Mouse (Mus musculus): ENCODE measurements at regions not wholly inside any gene's neighbourhood (a gene's known extent, or its start where the extent isn't known, plus 50 kb on each side); places are given as distances from the start of the nearest gene placed in this dataset.
A peak's percentile ranks its signal among the peaks of the same experiment; 100 is the strongest.
"Not testable (repeated sequence)": the region's sequence is repeated elsewhere in the genome, so short reads cannot be mapped to it uniquely, and the experiment has no call there.

- no peak overlapping the region for H3K27ac ChIP-seq
- no peak overlapping the region for H3K4me3 ChIP-seq
- no peak overlapping the region for H3K9ac ChIP-seq
- no peaks in the 10 kb centered on the region for H3K9me3 ChIP-seq (replicated peaks)
- H3K27me3 ChIP-seq = peaks cover 16% of the 10 kb centered on the region
- WGBS = 53% methylated on average over 2 of the region's 2 CpGs
- H3K4me2 ChIP-seq (replicated peaks) = no peak overlapping the region
- no peaks in the 10 kb centered on the region for H3K36me3 ChIP-seq
- H3K4me1 ChIP-seq = peaks cover 4% of the 10 kb centered on the region; the same call in 1 of the 2 replicates
- no peak for ATAC-seq (ENCODE audit: low FRiP score)
Measured at GRCm38 (mm10) chr9:43857988-43858387, 114.2 kb downstream of the Nectin1 start.

- Histone ChIP-seq H3K4me2 (replicated peaks) (no peak overlapping the region), H3K4me1 (peaks cover 9% of the 10 kb centered on the region), H3K4me3 (no peak overlapping the region), H3K27ac (no peak overlapping the region), H3K27me3 (peaks cover 19% of the 10 kb centered on the region), H3K9ac (no peak overlapping the region), H3K9me3 (replicated peaks) (no peaks in the 10 kb centered on the region), H3K36me3 (no peaks in the 10 kb centered on the region)
- no peak for ATAC-seq (ENCODE audit: low FRiP score)
- 36% methylated on average over 6 of the region's 6 CpGs for WGBS
Measured at GRCm38 (mm10) chr9:43858761-43859160, 115.0 kb downstream of the Nectin1 start.

- 85% methylated on average over 2 of the region's 2 CpGs for WGBS
- Histone ChIP-seq H3K4me1 (peaks cover 20% of the 10 kb centered on the region), H3K9ac (no peak overlapping the region), H3K9me3 (replicated peaks) (no peaks in the 10 kb centered on the region), H3K4me3 (no peak overlapping the region), H3K27me3 (peaks cover 30% of the 10 kb centered on the region), H3K27ac (no peak overlapping the region), H3K4me2 (replicated peaks) (no peak overlapping the region), H3K36me3 (no peaks in the 10 kb centered on the region)
- no peak for ATAC-seq (ENCODE audit: low FRiP score)
Measured at GRCm38 (mm10) chr9:43860264-43860663, 116.5 kb downstream of the Nectin1 start.

- Histone ChIP-seq H3K4me3 (no peak overlapping the region), H3K9ac (no peak overlapping the region), H3K27me3 (peaks cover 30% of the 10 kb centered on the region), H3K36me3 (no peaks in the 10 kb centered on the region), H3K4me2 (replicated peaks) (no peak overlapping the region), H3K4me1 (peaks cover 22% of the 10 kb centered on the region), H3K9me3 (replicated peaks) (no peaks in the 10 kb centered on the region), H3K27ac (no peak overlapping the region)
- no peak for ATAC-seq (ENCODE audit: low FRiP score)
- 36% methylated on average over 10 of the region's 10 CpGs for WGBS
Measured at GRCm38 (mm10) chr9:43861375-43861774, 117.6 kb downstream of the Nectin1 start.

GRCm38 (mm10) chr9:43862034-43862433 lies 118.2 kb downstream of the Nectin1 start:
- not testable (repeated sequence) for ATAC-seq (ENCODE audit: low FRiP score); H3K36me3 ChIP-seq; H3K27ac ChIP-seq; H3K4me2 ChIP-seq (replicated peaks); H3K4me3 ChIP-seq; H3K9me3 ChIP-seq (replicated peaks); H3K9ac ChIP-seq
- H3K4me1 ChIP-seq = peaks cover 22% of the 10 kb centered on the region
- WGBS = 22% methylated on average over 11 of the region's 11 CpGs
- H3K27me3 ChIP-seq = peaks cover 30% of the 10 kb centered on the region

- Histone ChIP-seq H3K4me1 (peaks cover 22% of the 10 kb centered on the region), H3K36me3 (no peaks in the 10 kb centered on the region), H3K27me3 (peaks cover 30% of the 10 kb centered on the region), H3K9me3 (replicated peaks) (no peaks in the 10 kb centered on the region), H3K4me3 (peak overlapping the region; percentile 18; the same call in 1 of the 2 replicates), H3K4me2 (replicated peaks) (peak overlapping the region; percentile 47), H3K27ac (peak overlapping the region; percentile 67), H3K9ac (peak overlapping the region; percentile 42; the same call in 1 of the 2 replicates)
- WGBS = 2% methylated on average over 30 of the region's 30 CpGs
- peak; percentile 87 for ATAC-seq (ENCODE audit: low FRiP score)
Measured at GRCm38 (mm10) chr9:43863609-43864397, 120.0 kb downstream of the Nectin1 start.

- Histone ChIP-seq H3K4me3 (no peak overlapping the region), H3K4me1 (peaks cover 22% of the 10 kb centered on the region), H3K27me3 (peaks cover 25% of the 10 kb centered on the region), H3K9me3 (replicated peaks) (no peaks in the 10 kb centered on the region), H3K9ac (no peak overlapping the region), H3K27ac (no peak overlapping the region), H3K36me3 (no peaks in the 10 kb centered on the region), H3K4me2 (replicated peaks) (no peak overlapping the region)
- ATAC-seq (ENCODE audit: low FRiP score) = no peak
- 82% methylated on average over 12 of the region's 12 CpGs for WGBS
Measured at GRCm38 (mm10) chr9:43866802-43867201, 123.0 kb downstream of the Nectin1 start.

GRCm38 (mm10) chr9:43873841-43874240 lies 130.1 kb downstream of the Nectin1 start:
- H3K9ac ChIP-seq = no peak overlapping the region
- H3K4me2 ChIP-seq (replicated peaks) = no peak overlapping the region
- H3K9me3 ChIP-seq (replicated peaks) = no peaks in the 10 kb centered on the region
- 86% methylated on average over 2 of the region's 2 CpGs for WGBS
- no peak overlapping the region for H3K4me3 ChIP-seq
- H3K4me1 ChIP-seq = peaks cover 3% of the 10 kb centered on the region
- H3K36me3 ChIP-seq = no peaks in the 10 kb centered on the region
- peaks cover 18% of the 10 kb centered on the region for H3K27me3 ChIP-seq
- no peak overlapping the region for H3K27ac ChIP-seq
- no peak for ATAC-seq (ENCODE audit: low FRiP score)

- Histone ChIP-seq H3K36me3 (no peaks in the 10 kb centered on the region), H3K27ac (no peak overlapping the region), H3K4me2 (replicated peaks) (no peak overlapping the region), H3K9ac (no peak overlapping the region), H3K9me3 (replicated peaks) (no peaks in the 10 kb centered on the region), H3K27me3 (peaks cover 23% of the 10 kb centered on the region), H3K4me3 (no peak overlapping the region), H3K4me1 (peaks cover 8% of the 10 kb centered on the region)
- WGBS = 83% methylated on average over 5 of the region's 5 CpGs
- ATAC-seq (ENCODE audit: low FRiP score) = no peak
Measured at GRCm38 (mm10) chr9:43874332-43874731, 130.5 kb downstream of the Nectin1 start.

GRCm38 (mm10) chr9:43879220-43879968 lies 135.6 kb downstream of the Nectin1 start:
- Histone ChIP-seq H3K9ac (peak overlapping the region; percentile 46; the same call in 1 of the 2 replicates), H3K27me3 (peaks cover 42% of the 10 kb centered on the region), H3K36me3 (no peaks in the 10 kb centered on the region), H3K4me2 (replicated peaks) (peak overlapping the region; percentile 52), H3K4me3 (peak overlapping the region; percentile 24), H3K4me1 (peaks cover 21% of the 10 kb centered on the region), H3K9me3 (replicated peaks) (no peaks in the 10 kb centered on the region), H3K27ac (peak overlapping the region; percentile 55)
- whole genome bisulfite sequencing = 2% methylated on average over 24 of the region's 24 CpGs
- ATAC-seq (ENCODE audit: low FRiP score) = peak; percentile 70

- under 1% methylated on average over 26 of the region's 26 CpGs for WGBS
- Histone ChIP-seq H3K4me3 (peak overlapping the region; percentile 24), H3K27me3 (peaks cover 46% of the 10 kb centered on the region), H3K4me1 (peaks cover 21% of the 10 kb centered on the region), H3K9me3 (replicated peaks) (no peaks in the 10 kb centered on the region), H3K4me2 (replicated peaks) (peak overlapping the region; percentile 52), H3K9ac (peak overlapping the region; percentile 44; the same call in 1 of the 2 replicates), H3K36me3 (no peaks in the 10 kb centered on the region), H3K27ac (peak overlapping the region; percentile 55)
- ATAC-seq (ENCODE audit: low FRiP score) = peak; percentile 85
Measured at GRCm38 (mm10) chr9:43879969-43880396, 136.2 kb downstream of the Nectin1 start.

GRCm38 (mm10) chr9:43893086-43893485 lies 149.3 kb downstream of the Nectin1 start:
- ATAC-seq (ENCODE audit: low FRiP score) = no peak
- Histone ChIP-seq H3K27me3 (no peaks in the 10 kb centered on the region), H3K27ac (no peak overlapping the region), H3K36me3 (no peaks in the 10 kb centered on the region), H3K4me2 (replicated peaks) (no peak overlapping the region), H3K9me3 (replicated peaks) (no peaks in the 10 kb centered on the region), H3K4me1 (peaks cover 4% of the 10 kb centered on the region), H3K4me3 (no peak overlapping the region), H3K9ac (no peak overlapping the region)
- 61% methylated on average over 6 of the region's 6 CpGs for WGBS

Data from hindbrain, embryonic 12.5 days (tissue).